Mouse (Mus musculus) liver, embryonic 16.5 days (tissue): ENCODE data around the gene Vhl. TPM values are rescaled to one million over a fixed set of nuclear protein-coding genes. Genes with fewer than 3 reads are reported as not detected.

ENCODE experiments used
- ATAC-seq: fragments of 200-750 bp; cut with Nextera tagmentation; 2 replicates; pipeline ENCODE4 v1.8.0; 2017; ENCODE audit warnings: low read depth, mild to moderate bottlenecking, moderate number of reproducible peaks, moderate library complexity
- H3K27ac ChIP-seq: fragments of 300-500 bp; sonication (generic); 2 replicates; pipeline ENCODE4 v1.5.1; 2014; ENCODE audit warnings: mild to moderate bottlenecking, low read length
- H3K27me3 ChIP-seq: fragments of 300-500 bp; sonication (generic); 2 replicates; pipeline ENCODE4 v1.6.1; 2014; ENCODE audit warnings: low read depth, low read length, mixed read lengths; ENCODE audit not compliant: control insufficient read depth, insufficient read depth
- H3K36me3 ChIP-seq: fragments of 300-500 bp; sonication (generic); 2 replicates; pipeline ENCODE4 v1.6.1; 2014; ENCODE audit warnings: mild to moderate bottlenecking; ENCODE audit not compliant: control insufficient read depth, insufficient read depth
- H3K4me1 ChIP-seq: fragments of 300-500 bp; sonication (generic); 2 replicates; pipeline ENCODE4 v1.6.1; 2014; ENCODE audit warnings: low read depth, low read length, mixed read lengths; ENCODE audit not compliant: control insufficient read depth
- H3K4me2 ChIP-seq: fragments of 300-500 bp; sonication (generic); 2 replicates; pipeline ENCODE4 v1.6.1; 2014; ENCODE audit warnings: low read depth, low read length, mixed read lengths
- H3K4me3 ChIP-seq: fragments of 300-500 bp; sonication (generic); 2 replicates; pipeline ENCODE4 v1.5.1; 2014; ENCODE audit warnings: low read depth, mild to moderate bottlenecking, low read length
- H3K9ac ChIP-seq: fragments of 300-500 bp; sonication (generic); 2 replicates; pipeline ENCODE4 v1.6.1; 2014; ENCODE audit warnings: low read depth, low read length
- H3K9me3 ChIP-seq: fragments of 300-500 bp; sonication (generic); replicated peaks from 2 replicates; pipeline ENCODE4 v1.6.1; 2016; ENCODE audit warnings: low read length; ENCODE audit not compliant: control insufficient read depth
- WGBS: fragments of 180-500 bp; shearing (Covaris S2); extraction: QIAGEN DNeasy Blood & Tissue Kit; methylation state at CpG from one replicate; pipeline ENCODE4 v1.1.7; 2014; ENCODE audit not compliant: insufficient replicate concordance; 5-methylcytosine and 5-hydroxymethylcytosine counted together
- polyA plus RNA-seq: library from polyadenylated mRNA; unstranded; fragments of >200 nt; fragmentation: Nextera tagmentation; extraction: Ambion mirVana; gene quantifications from 2 replicates; pipeline ENCODE4 v1.2.1, GENCODE M21; 2015

Gene Vhl
- polyA plus RNA-seq, 1 experiment from 2014 or later: 9.1 TPM

- Histone ChIP-seq H3K9me3 (no peaks in the 10 kb centered on the region), H3K36me3 (peaks cover 23% of the 10 kb centered on the region), H3K9ac (no peak overlapping the region), H3K27me3 (no peaks in the 10 kb centered on the region), H3K4me3 (no peak overlapping the region), H3K4me2 (no peak overlapping the region), H3K27ac (no peak overlapping the region), H3K4me1 (peaks cover 2% of the 10 kb centered on the region; the same call in 1 of the 2 replicates)
- WGBS: 88% methylated on average over 7 of the region's 7 CpGs
- ATAC-seq: no peak
Observed at GRCm38 (mm10) chr6:113614152-113614551, 9.6 kb upstream of the Vhl start.

GRCm38 (mm10) chr6:113614997-113615396 lies 8.8 kb upstream of the Vhl start:
- no peak overlapping the region for H3K4me3 ChIP-seq
- no peak overlapping the region for H3K9ac ChIP-seq
- no peaks in the 10 kb centered on the region for H3K9me3 ChIP-seq
- WGBS: 90% methylated on average over 8 of the region's 8 CpGs
- H3K4me1 ChIP-seq: peaks cover 2% of the 10 kb centered on the region; the same call in 1 of the 2 replicates
- H3K27me3 ChIP-seq: no peaks in the 10 kb centered on the region
- H3K4me2 ChIP-seq: no peak overlapping the region
- H3K36me3 ChIP-seq: peaks cover 23% of the 10 kb centered on the region
- H3K27ac ChIP-seq: no peak overlapping the region
- no peak for ATAC-seq

- no peaks in the 10 kb centered on the region for H3K9me3 ChIP-seq
- no peaks in the 10 kb centered on the region for H3K27me3 ChIP-seq
- ATAC-seq: no peak
- no peak overlapping the region for H3K9ac ChIP-seq
- no peak overlapping the region for H3K27ac ChIP-seq
- H3K4me2 ChIP-seq: no peak overlapping the region
- H3K4me3 ChIP-seq: no peak overlapping the region
- WGBS: 84% methylated on average over 4 of the region's 4 CpGs
- H3K36me3 ChIP-seq: peaks cover 23% of the 10 kb centered on the region
- H3K4me1 ChIP-seq: peaks cover 2% of the 10 kb centered on the region; the same call in 1 of the 2 replicates
Observed at GRCm38 (mm10) chr6:113615489-113615888, 8.3 kb upstream of the Vhl start.

- Histone ChIP-seq H3K9ac (peak overlapping the region; percentile 46; the same call in 1 of the 2 replicates), H3K4me3 (peak overlapping the region; percentile 88), H3K4me2 (peak overlapping the region; percentile 97), H3K36me3 (no peaks in the 10 kb centered on the region; the same call in 1 of the 2 replicates), H3K27me3 (no peaks in the 10 kb centered on the region), H3K9me3 (no peaks in the 10 kb centered on the region), H3K27ac (peak overlapping the region; percentile 56), H3K4me1 (peaks cover 18% of the 10 kb centered on the region)
- ATAC-seq: no peak
- WGBS: 40% methylated on average over 5 of the region's 5 CpGs
Observed at GRCm38 (mm10) chr6:113623386-113623785, 373 bp upstream of the Vhl start.

- Histone ChIP-seq H3K4me3 (peak overlapping the region; percentile 88), H3K27me3 (no peaks in the 10 kb centered on the region), H3K4me1 (peaks cover 18% of the 10 kb centered on the region), H3K36me3 (peaks cover 4% of the 10 kb centered on the region; the same call in 1 of the 2 replicates), H3K27ac (no peak overlapping the region), H3K9ac (peak overlapping the region; percentile 93; the same call in 1 of the 2 replicates), H3K9me3 (no peaks in the 10 kb centered on the region), H3K4me2 (peak overlapping the region; percentile 97)
- no peak for ATAC-seq
- WGBS: 60% methylated on average over 5 of the region's 5 CpGs
Observed at GRCm38 (mm10) chr6:113624989-113625770, 1.4 kb downstream of the Vhl start.

- H3K27ac ChIP-seq: no peak overlapping the region
- peaks cover 2% of the 10 kb centered on the region for H3K4me1 ChIP-seq
- ATAC-seq: no peak
- no peak overlapping the region for H3K4me3 ChIP-seq
- no peak overlapping the region for H3K4me2 ChIP-seq
- no peaks in the 10 kb centered on the region for H3K9me3 ChIP-seq
- H3K27me3 ChIP-seq: no peaks in the 10 kb centered on the region
- no peak overlapping the region for H3K9ac ChIP-seq
- WGBS: 62% methylated on average over 5 of the region's 5 CpGs
- peaks cover 7% of the 10 kb centered on the region; the same call in 1 of the 2 replicates for H3K36me3 ChIP-seq
Observed at GRCm38 (mm10) chr6:113630322-113630721, 6.6 kb downstream of the Vhl start.

GRCm38 (mm10) chr6:113632863-113633262 lies 9.1 kb downstream of the Vhl start:
- Histone ChIP-seq H3K36me3 (peaks cover 7% of the 10 kb centered on the region; the same call in 1 of the 2 replicates), H3K27me3 (no peaks in the 10 kb centered on the region), H3K4me1 (no peaks in the 10 kb centered on the region; the same call in 1 of the 2 replicates), H3K9me3 (no peaks in the 10 kb centered on the region), H3K9ac (no peak overlapping the region), H3K27ac (no peak overlapping the region), H3K4me2 (no peak overlapping the region), H3K4me3 (no peak overlapping the region)
- no peak for ATAC-seq
- WGBS: 82% methylated on average over 4 of the region's 4 CpGs

- H3K36me3 ChIP-seq: no peaks in the 10 kb centered on the region
- H3K27ac ChIP-seq: peak within 1 kb of the TSS; percentile 56; the same call in 1 of the 2 replicates
- WGBS: 2% methylated on average over 37 of the region's 37 CpGs
- peaks cover 11% of the 10 kb centered on the region for H3K4me1 ChIP-seq
- H3K4me2 ChIP-seq: peak within 1 kb of the TSS; percentile 79
- peak within 1 kb of the TSS; percentile 68 for H3K4me3 ChIP-seq
- no peaks in the 10 kb centered on the region for H3K27me3 ChIP-seq
- ATAC-seq: peak; percentile 95
- peak within 1 kb of the TSS; percentile 68 for H3K9ac ChIP-seq
- no peaks in the 10 kb centered on the region for H3K9me3 ChIP-seq
Observed at GRCm38 (mm10) chr6:113638302-113639040, 14.7 kb downstream of the Vhl start, which contains the start of gene Irak2. Irak2 (plus strand) TSS chr6:113638467.
